Mouse (Mus musculus): ENCODE results near the gene Pomgnt2.

DNA sequence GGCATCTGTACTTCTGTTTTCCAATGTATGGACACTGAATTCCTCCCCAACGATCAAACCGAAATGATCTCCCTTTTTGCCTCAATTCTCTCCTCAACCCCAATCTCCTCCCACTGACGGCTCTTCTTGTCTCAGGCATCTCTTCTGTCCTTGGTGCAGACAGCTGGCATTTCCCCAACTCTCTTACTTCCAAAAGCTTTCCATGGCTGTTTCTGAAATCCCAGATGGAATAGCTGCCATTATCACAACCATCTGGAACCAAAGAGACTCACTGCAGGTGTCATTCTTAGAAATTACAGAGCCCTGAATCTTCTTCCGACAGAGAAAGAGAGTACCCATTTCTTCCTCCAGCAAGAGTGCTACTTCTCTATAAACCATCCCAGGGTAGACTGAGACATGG is 62.1 kb downstream of the Pomgnt2 start:
- TF ChIP-seq CTCF (IDR thresholded peaks at IDR 0.05; ENCODE audit: low read depth) (no peak), EP300 (optimal IDR thresholded peaks at IDR 0.05) (no peak)
